Mouse (Mus musculus) limb, embryonic 10.5 days (tissue): ENCODE measurements around the gene Prrg4. TPM values are rescaled to one million over a fixed set of nuclear protein-coding genes. Genes with fewer than 3 reads are reported as not detected.
"Not testable (repeated sequence)": the region's sequence is repeated elsewhere in the genome, so short reads cannot be mapped to it uniquely, and the experiment has no call there.

ENCODE experiments used
- DNase-seq: peaks from one replicate; pipeline ENCODE4 v3.0.0-alpha.2; 2017; ENCODE audit warnings: low spot score
- H3K27ac ChIP-seq: fragments of 300-500 bp; sonication (generic); 2 replicates; pipeline ENCODE4 v1.5.1; 2016; ENCODE audit warnings: mild to moderate bottlenecking
- H3K27me3 ChIP-seq: fragments of 300-500 bp; sonication (generic); 2 replicates; pipeline ENCODE4 v1.6.1; 2016; ENCODE audit warnings: low read depth, mild to moderate bottlenecking; ENCODE audit not compliant: poor library complexity, severe bottlenecking
- H3K36me3 ChIP-seq: fragments of 300-500 bp; sonication (generic); 2 replicates; pipeline ENCODE4 v1.6.1; 2016; ENCODE audit warnings: mild to moderate bottlenecking, moderate library complexity
- H3K4me1 ChIP-seq: fragments of 300-500 bp; sonication (generic); 2 replicates; pipeline ENCODE4 v1.6.1; 2016
- H3K4me3 ChIP-seq: fragments of 300-500 bp; sonication (generic); 2 replicates; pipeline ENCODE4 v1.5.1; 2016; ENCODE audit warnings: mild to moderate bottlenecking, moderate library complexity
- H3K9me3 ChIP-seq: fragments of 300-500 bp; sonication (generic); replicated peaks from 2 replicates; pipeline ENCODE4 v1.6.1; 2016; ENCODE audit warnings: mild to moderate bottlenecking
- WGBS: fragments of 180-500 bp; shearing (Covaris S2); methylation state at CpG from one replicate; pipeline ENCODE4 v1.1.7; 2016; 5-methylcytosine and 5-hydroxymethylcytosine counted together
- polyA plus RNA-seq: library from polyadenylated mRNA; unstranded; fragments of >200 nt; fragmentation: Nextera tagmentation; extraction: Ambion mirVana; gene quantifications from 2 replicates; pipeline ENCODE4 v1.2.1, GENCODE M21; 2016

The Prrg4 gene
- polyA plus RNA-seq, 1 experiment from 2014 or later = 1.1 TPM

DNA sequence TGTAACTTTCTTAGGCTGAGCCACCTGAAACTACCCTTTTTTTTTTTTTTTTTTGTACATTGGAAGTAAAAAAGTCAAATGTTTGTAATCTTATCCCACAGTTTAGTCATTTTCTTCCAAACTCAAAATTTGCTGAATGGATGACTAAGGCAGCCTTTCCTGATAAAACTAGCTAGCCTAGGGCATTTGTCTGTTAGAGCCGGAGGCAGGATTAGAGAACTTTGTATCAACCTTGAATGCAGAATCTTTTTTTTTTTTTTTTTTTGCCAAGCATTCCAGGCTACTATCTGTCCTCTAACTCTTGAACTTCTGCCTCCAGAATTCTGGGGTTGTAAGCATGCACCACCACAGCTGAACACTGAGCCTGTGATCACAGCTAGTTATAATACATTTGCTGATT is 5.2 kb upstream of the Prrg4 start:
- DNase-seq = no peak
- Histone ChIP-seq H3K4me1 (0 out of 2 replicates have a peak, but pooled peaks cover 2% of the 10 kb centered on the region), H3K27me3 (peaks cover 30% of the 10 kb centered on the region), H3K9me3 (no peaks in the 10 kb centered on the region), H3K4me3 (no peak overlapping the region), H3K36me3 (no peaks in the 10 kb centered on the region), H3K27ac (no peak overlapping the region)
- WGBS = 97% methylated on average over 1 of the region's 1 CpGs

DNA sequence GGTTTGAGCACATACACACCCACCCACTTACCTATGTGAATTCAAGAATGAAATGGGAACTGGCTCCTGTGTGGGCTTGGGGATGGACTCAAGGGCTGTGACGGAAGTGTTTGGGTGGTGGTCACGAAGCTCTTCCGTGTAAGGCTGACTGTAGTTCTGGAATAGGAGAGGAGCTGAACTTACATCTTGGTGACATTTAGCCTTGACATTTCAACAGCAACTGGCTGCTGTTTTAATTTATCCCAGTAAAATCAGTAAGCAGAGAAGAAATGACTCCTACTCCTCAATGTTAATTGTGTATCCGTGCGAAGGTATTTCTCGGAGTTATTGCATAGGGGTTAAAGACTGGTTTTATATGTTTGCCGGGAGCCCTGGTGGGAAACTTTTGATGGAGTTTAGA is 2.9 kb upstream of the Prrg4 start:
- no peaks in the 10 kb centered on the region for H3K36me3 ChIP-seq
- DNase-seq = no peak
- H3K4me3 ChIP-seq = no peak overlapping the region
- 92% methylated on average over 7 of the region's 7 CpGs for WGBS
- peaks cover 51% of the 10 kb centered on the region for H3K27me3 ChIP-seq
- H3K9me3 ChIP-seq = no peaks in the 10 kb centered on the region
- H3K4me1 ChIP-seq = peaks cover 23% of the 10 kb centered on the region
- no peak overlapping the region for H3K27ac ChIP-seq

DNA sequence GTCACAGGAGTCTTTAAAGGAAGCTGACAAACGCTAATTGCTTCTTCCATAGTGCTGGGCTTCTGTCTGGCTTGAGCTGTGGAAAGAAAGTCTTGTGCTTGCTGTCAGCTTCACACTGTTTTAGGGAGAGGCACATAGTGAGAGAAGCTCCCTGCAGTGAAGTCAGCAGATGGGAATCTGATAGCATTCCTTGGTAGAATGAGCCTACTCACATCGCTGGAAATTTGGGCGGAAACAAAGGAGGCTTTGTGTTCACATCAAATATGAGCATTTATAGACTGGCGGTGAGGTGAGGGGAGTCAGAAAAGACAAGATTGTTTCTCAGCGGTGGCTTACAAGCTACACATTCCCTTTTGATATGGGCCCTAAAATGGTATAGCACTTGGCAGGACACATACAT is 2.0 kb upstream of the Prrg4 start:
- Histone ChIP-seq H3K27me3 (peaks cover 51% of the 10 kb centered on the region), H3K4me1 (peaks cover 29% of the 10 kb centered on the region), H3K4me3 (no peak overlapping the region), H3K36me3 (no peaks in the 10 kb centered on the region), H3K27ac (no peak overlapping the region), H3K9me3 (no peaks in the 10 kb centered on the region)
- no peak for DNase-seq
- 40% methylated on average over 5 of the region's 5 CpGs for WGBS

DNA sequence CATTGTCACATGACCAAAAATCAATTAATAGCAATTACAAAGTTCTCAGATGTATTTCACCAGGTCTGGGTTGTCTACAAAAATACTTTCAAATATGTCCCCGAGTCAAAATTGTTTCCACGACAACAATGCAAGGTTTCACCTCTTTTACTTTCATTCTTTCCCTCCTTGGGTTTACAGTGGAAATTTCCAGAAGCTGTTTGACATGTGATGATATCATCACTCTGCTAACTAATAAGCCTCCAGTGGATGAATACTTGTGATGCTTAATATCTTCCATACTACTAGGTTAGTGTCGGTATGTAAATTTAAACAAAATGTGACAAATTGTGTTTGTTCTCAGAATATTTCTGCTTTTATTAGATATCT is 299 bp upstream of the Prrg4 start:
- no peak for DNase-seq
- H3K4me3 ChIP-seq = peak overlapping the region; percentile 65
- no peaks in the 10 kb centered on the region for H3K36me3 ChIP-seq
- H3K27ac ChIP-seq = no peak overlapping the region
- H3K27me3 ChIP-seq = peaks cover 51% of the 10 kb centered on the region
- peaks cover 34% of the 10 kb centered on the region for H3K4me1 ChIP-seq
- no peaks in the 10 kb centered on the region for H3K9me3 ChIP-seq
- whole genome bisulfite sequencing = 79% methylated on average over 3 of the region's 3 CpGs

DNA sequence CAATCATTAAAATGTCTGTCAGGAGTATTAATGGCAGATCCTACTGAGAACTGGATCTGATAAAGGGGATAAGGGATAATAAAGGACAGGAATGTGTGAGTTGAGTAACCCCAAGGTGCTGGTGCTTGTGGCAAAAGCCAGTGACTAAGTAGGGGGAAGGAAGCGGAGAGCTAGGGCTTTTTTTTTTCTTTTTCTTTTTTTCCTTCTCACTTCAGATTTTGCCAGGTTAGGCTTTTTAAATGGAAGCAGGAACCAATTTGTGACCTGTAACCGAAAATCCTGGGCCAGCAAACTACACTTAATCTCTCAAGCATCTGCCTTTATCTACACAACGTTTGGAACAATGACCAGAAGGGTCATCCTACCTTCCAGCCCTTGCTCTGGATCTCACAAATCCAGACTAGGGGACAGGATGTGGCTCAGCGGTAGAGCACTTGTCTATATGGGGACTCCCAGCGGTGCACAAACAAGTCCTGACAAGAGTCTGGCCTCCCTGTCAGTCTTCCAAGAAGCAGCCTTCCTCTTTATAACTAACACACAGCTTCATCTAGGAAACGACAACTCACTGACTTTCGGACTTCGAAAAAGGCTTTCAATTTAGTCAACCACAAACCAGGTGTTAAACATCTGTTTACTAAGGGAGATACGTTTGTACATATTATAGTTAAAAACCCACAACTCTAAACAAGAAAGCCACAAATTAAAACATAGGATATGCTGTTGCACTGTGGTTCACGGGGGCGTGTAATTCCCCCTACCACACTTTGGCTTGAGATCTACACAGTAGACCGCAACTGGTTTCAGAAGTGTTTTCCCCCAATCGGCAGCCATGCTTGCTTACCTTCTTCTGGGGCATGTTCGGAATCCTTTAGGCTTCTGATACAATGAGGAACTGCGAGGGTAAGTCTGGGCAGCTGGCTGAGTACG is 1.2 kb downstream of the Prrg4 start:
- Histone ChIP-seq H3K36me3 (no peaks in the 10 kb centered on the region), H3K4me1 (peaks cover 34% of the 10 kb centered on the region), H3K27me3 (peaks cover 51% of the 10 kb centered on the region), H3K9me3 (no peaks in the 10 kb centered on the region), H3K4me3 (peak overlapping the region; percentile 65), H3K27ac (0 out of 2 replicates have a peak overlapping the region, but pooled peaks have one; percentile 54)
- DNase-seq = peak; percentile 41
- WGBS = 35% methylated on average over 16 of the region's 16 CpGs

DNA sequence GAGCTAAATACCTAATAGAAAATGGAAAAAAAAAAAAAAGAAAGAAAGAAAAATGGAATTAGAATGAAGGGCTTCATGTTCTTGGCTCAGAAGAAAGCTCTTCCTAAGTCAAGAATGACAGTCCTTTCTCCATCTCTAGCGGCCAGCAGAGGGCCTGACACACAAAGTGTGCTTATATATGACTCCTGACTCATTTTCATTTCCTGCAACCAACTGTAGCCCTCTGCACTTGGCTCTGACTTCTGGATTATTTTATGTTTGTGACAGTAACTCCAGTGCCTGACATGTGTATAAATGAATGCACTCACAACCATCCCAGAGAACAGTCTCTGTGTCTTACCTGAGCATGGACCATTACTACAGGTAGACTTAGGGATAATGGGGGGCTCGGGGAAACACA is 2.0 kb downstream of the Prrg4 start:
- H3K9me3 ChIP-seq = no peaks in the 10 kb centered on the region
- no peak overlapping the region for H3K4me3 ChIP-seq
- H3K27ac ChIP-seq = no peak overlapping the region
- no peaks in the 10 kb centered on the region for H3K36me3 ChIP-seq
- H3K4me1 ChIP-seq = peaks cover 34% of the 10 kb centered on the region
- 53% methylated on average over 2 of the region's 2 CpGs for WGBS
- DNase-seq = no peak
- peaks cover 48% of the 10 kb centered on the region for H3K27me3 ChIP-seq

DNA sequence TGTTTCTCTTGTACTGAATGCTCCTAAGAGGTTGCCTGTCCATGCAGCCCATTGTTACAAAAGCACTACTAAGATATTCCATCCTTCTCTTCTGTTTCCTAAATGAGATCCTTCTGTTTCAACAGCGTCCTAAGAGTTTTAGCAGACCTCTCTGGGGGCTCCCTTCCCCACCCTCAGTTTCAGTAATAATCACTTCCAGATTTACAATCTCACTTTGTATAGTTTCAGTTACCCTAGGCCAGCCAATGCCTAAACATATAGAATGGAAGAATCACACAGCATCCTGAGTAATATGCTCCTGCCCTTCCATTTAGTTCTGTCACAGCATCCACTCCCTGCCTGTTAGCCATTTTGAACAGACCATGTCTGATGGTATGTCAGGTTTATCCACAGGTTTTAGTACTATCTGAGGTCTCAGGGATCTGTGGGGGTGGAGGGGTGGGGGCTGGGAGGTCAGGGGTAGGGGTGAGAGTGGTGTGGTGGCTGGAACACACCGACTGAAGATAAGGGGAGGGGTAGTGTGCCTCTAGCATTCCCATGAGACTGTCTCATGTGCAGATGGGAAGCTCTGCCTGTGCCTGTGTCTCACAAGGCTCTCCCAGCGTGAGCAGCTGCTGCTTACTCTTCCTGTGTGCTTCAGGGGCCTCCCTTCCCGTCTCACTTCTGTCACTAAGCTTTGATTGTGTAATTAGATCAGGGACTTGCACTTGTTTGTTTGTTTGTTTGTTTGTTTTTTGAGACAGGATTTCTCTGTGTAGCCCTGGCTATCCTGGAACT is 2.9 kb downstream of the Prrg4 start:
- Histone ChIP-seq H3K36me3 (no peaks in the 10 kb centered on the region), H3K27ac (peak overlapping the region; percentile 58; the same call in 1 of the 2 replicates), H3K4me1 (peaks cover 34% of the 10 kb centered on the region), H3K4me3 (no peak overlapping the region), H3K9me3 (no peaks in the 10 kb centered on the region), H3K27me3 (peaks cover 41% of the 10 kb centered on the region)
- 27% methylated on average over 4 of the region's 4 CpGs for whole genome bisulfite sequencing
- no peak for DNase-seq

DNA sequence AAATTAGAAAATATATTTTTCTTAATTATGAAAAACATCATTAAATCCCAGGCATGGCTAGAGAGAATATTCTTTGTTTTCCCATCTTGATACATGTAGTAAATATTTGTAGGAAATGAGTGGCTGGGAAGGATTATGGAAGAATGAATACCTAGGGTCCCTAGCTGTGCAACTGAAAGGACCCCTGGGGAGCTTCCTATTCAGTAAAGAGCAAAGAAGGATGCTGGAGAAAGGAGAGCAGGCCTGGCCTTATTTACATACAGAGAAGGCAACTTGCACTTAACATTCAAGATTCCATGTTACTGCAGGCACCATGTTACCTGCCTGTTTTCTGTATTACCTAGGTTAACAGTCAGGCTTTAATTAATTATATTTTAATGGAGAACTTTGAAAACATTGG is 7.1 kb downstream of the Prrg4 start:
- Histone ChIP-seq H3K36me3 (no peaks in the 10 kb centered on the region), H3K9me3 (no peaks in the 10 kb centered on the region), H3K27me3 (no peaks in the 10 kb centered on the region), H3K4me3 (no peak overlapping the region), H3K4me1 (peaks cover 11% of the 10 kb centered on the region), H3K27ac (no peak overlapping the region)
- DNase-seq = no peak

DNA sequence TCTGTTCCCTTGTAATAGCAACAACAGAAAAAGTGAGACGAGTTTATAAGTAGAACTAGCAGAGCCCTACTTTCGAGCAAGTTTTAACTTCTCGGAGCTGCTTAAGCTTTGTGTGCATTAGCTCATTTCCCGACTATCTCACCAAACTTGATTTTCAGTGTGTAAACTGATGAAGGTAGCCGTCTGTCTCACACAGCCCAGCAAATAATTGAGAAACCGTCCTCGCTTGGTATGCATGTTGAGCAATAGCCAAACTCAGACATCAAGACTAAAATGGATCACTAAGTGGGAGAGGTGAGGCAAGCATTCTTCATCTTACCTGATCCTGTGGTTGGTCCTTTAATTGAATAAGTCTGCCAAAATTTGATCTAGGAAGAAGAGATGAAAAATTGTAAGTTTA is 7.9 kb downstream of the Prrg4 start:
- Histone ChIP-seq H3K27me3 (no peaks in the 10 kb centered on the region), H3K36me3 (no peaks in the 10 kb centered on the region), H3K9me3 (no peaks in the 10 kb centered on the region), H3K4me3 (no peak overlapping the region), H3K27ac (no peak overlapping the region), H3K4me1 (peaks cover 6% of the 10 kb centered on the region)
- DNase-seq = no peak
- WGBS = 91% methylated on average over 7 of the region's 7 CpGs

DNA sequence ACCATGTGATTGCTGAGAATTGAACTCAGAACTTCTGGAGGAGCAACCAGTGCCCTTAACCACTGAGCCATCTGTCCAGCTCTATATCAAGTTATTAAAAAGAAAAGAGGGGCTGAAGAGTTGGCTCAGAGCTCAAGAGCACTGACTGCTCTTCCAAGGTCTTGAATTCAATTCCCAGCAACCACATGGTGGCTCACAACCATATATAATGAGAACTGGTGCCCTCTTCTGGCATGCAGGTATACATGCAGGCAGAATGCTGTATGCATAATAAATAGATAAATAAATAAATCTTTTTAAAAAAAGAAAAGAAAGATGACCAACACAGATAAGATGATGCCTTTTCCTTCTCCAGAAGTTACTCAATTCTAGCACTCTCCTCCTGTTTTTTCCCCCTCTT is 8.7 kb downstream of the Prrg4 start:
- Histone ChIP-seq H3K27me3 (no peaks in the 10 kb centered on the region), H3K9me3 (no peaks in the 10 kb centered on the region)

DNA sequence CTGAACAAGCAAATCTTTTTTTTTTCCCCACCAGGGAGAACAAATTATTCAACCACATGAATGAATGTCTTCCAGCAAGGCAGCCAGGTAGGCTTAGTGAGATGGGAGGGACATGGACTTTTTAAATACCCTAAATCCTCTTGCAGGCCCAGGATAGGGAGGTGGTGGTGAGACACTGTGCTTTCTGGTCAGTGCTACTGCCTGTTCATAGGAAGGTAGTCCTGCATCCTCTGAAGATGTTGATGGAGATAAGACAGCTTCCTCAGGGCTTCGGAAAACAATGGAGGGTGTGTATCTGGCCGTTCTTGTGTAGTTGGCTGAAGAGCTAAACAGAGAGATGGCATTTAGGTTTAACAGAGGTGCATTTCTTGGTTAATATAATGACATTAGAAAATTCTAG is 17.2 kb downstream of the Prrg4 start:
- H3K4me1 ChIP-seq = no peaks in the 10 kb centered on the region
- no peaks in the 10 kb centered on the region for H3K27me3 ChIP-seq
- no peak overlapping the region for H3K4me3 ChIP-seq
- no peak overlapping the region for H3K27ac ChIP-seq
- H3K9me3 ChIP-seq = no peaks in the 10 kb centered on the region
- no peak for DNase-seq
- 84% methylated on average over 2 of the region's 2 CpGs for WGBS
- no peaks in the 10 kb centered on the region for H3K36me3 ChIP-seq

More for the DNA sequence above, 8.7 kb downstream of the Prrg4 start:
- H3K27ac ChIP-seq = no peak overlapping the region
- no peak overlapping the region for H3K4me3 ChIP-seq
- no peaks in the 10 kb centered on the region for H3K4me1 ChIP-seq
- DNase-seq = no peak
- H3K36me3 ChIP-seq = no peaks in the 10 kb centered on the region

DNA sequence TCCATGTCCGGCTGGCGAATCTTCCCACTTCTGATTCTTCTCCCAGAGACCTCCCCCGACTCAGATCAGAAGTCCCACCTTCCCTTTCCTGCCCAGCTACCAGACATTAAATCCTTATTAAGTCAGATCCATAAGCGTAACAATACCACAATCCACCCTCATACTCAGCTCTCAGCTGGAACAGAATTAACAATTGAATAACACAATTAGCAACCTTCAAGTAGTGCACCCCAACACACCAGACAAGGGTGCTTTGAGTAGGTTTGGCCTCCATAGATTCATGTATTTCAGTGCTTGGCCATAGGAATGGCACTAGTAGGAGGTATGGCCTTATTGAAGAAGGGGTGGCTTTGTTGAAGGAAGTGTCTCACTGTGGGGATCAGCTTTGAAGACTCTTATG is 23.5 kb downstream of the Prrg4 start:
- H3K4me3 ChIP-seq = no peak overlapping the region
- no peak for DNase-seq
- H3K9me3 ChIP-seq = no peaks in the 10 kb centered on the region
- no peak overlapping the region for H3K27ac ChIP-seq
- 91% methylated on average over 4 of the region's 4 CpGs for WGBS
- no peaks in the 10 kb centered on the region for H3K4me1 ChIP-seq
- no peaks in the 10 kb centered on the region for H3K36me3 ChIP-seq
- H3K27me3 ChIP-seq = no peaks in the 10 kb centered on the region

DNA sequence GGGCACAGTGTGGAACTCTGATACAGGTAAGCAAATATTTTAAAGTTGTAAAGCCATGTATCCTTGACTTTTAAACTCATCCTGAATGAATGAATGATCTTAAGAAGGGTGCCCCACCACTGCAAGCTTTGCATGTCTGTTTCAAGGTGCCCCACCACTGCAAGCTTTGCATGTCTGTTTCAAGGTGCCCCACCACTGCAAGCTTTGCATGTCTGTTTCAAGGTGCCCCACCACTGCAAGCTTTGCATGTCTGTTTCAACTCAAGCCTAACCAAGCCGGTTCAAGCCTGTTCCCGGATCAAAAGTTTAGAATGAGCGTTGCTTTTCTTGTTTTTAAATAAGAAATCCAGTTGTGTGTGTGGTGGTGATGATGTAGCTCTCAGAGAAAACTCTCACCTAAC is 30.9 kb downstream of the Prrg4 start:
- H3K4me3 ChIP-seq, DNase-seq, H3K9me3 ChIP-seq, H3K27me3 ChIP-seq, H3K27ac ChIP-seq, H3K36me3 ChIP-seq: not testable (repeated sequence)
- WGBS = 91% methylated on average over 3 of the region's 3 CpGs
- H3K4me1 ChIP-seq = peaks cover 18% of the 10 kb centered on the region
